Mouse (Mus musculus): ENCODE data around the gene Ptma. TPM values are rescaled to one million over a fixed set of nuclear protein-coding genes. Genes with fewer than 3 reads are reported as not detected.
"Not testable (repeated sequence)": the region's sequence is repeated elsewhere in the genome, so short reads cannot be mapped to it uniquely, and the experiment has no call there.

Ptma gene
- total RNA-seq, 2 experiments from 2014 or later: 804 to 831 TPM

GRCm38 (mm10) chr1:86539583-86539982 lies 13.1 kb downstream of the Ptma start:
- not testable (repeated sequence) for DNase-seq

- no peak for DNase-seq
Observed at GRCm38 (mm10) chr1:86542584-86542983, 16.1 kb downstream of the Ptma start.

- no peak for DNase-seq
Observed at GRCm38 (mm10) chr1:86546797-86547196, 20.3 kb downstream of the Ptma start.

- DNase-seq: no peak
Observed at GRCm38 (mm10) chr1:86551299-86551698, 24.8 kb downstream of the Ptma start.

GRCm38 (mm10) chr1:86551877-86552276 lies 25.4 kb downstream of the Ptma start:
- no peak for DNase-seq

- DNase-seq: no peak
Observed at GRCm38 (mm10) chr1:86555665-86556064, 29.1 kb downstream of the Ptma start.

- no peak for DNase-seq
Observed at GRCm38 (mm10) chr1:86557872-86558271, 31.3 kb downstream of the Ptma start.

- DNase-seq: no peak
Observed at GRCm38 (mm10) chr1:86559232-86559631, 32.7 kb downstream of the Ptma start.

GRCm38 (mm10) chr1:86562663-86563062 lies 36.1 kb downstream of the Ptma start:
- DNase-seq: no peak

GRCm38 (mm10) chr1:86568409-86568808 lies 41.9 kb downstream of the Ptma start:
- no peak for DNase-seq

- no peak for DNase-seq
Observed at GRCm38 (mm10) chr1:86569292-86569860, 42.9 kb downstream of the Ptma start.

GRCm38 (mm10) chr1:86571381-86571780 lies 44.9 kb downstream of the Ptma start:
- no peak for DNase-seq

- no peak for DNase-seq
Observed at GRCm38 (mm10) chr1:86571941-86572340, 45.4 kb downstream of the Ptma start.

Other genes with a start within 250 kb of the Ptma start
- gene B3gnt7, start 223.9 kb upstream of the Ptma start, total RNA-seq (2021): under 1 TPM; 0.36 to 0.55 TPM
- gene Ncl, start 167.3 kb upstream of the Ptma start, total RNA-seq (2021): 100 to 1,000 TPM; 242 to 251 TPM
- gene Nmur1, start 100.5 kb upstream of the Ptma start, total RNA-seq (2021): not detected
- gene Tex44, start 100.4 kb upstream of the Ptma start, total RNA-seq (2021): not detected
- gene Pde6d, start 55.9 kb downstream of the Ptma start, total RNA-seq (2021): 10 to 100 TPM; 28.8 to 32.8 TPM
- gene Cops7b, start 56.2 kb downstream of the Ptma start, total RNA-seq (2021): 10 to 100 TPM; 10.4 to 15.0 TPM
- gene Nppc, start 143.8 kb downstream of the Ptma start, total RNA-seq (2021): under 1 TPM in 1 of 2 experiments, not detected in 1; 0.48 TPM
- gene Dis3l2, start 177.1 kb downstream of the Ptma start, total RNA-seq (2021): 10 to 100 TPM; 17.2 to 20.9 TPM